Mouse (Mus musculus) intestine, postnatal 0 days (tissue): ENCODE measurements around the gene Pou4f2. TPM values are rescaled to one million over a fixed set of nuclear protein-coding genes. Genes with fewer than 3 reads are reported as not detected.

ENCODE experiments used
- ATAC-seq: fragments of 200-750 bp; cut with Nextera tagmentation; 2 replicates; pipeline ENCODE4 v1.8.0; 2017; ENCODE audit warnings: mild to moderate bottlenecking, moderate TSS enrichment, moderate library complexity
- H3K27ac ChIP-seq: fragments of 300-500 bp; sonication (generic); 2 replicates; pipeline ENCODE4 v1.5.1; 2014; ENCODE audit warnings: mild to moderate bottlenecking, low read depth, low read length, moderate library complexity
- H3K27me3 ChIP-seq: fragments of 300-500 bp; sonication (generic); replicated peaks from 2 replicates; pipeline ENCODE4 v1.6.1; 2014; ENCODE audit warnings: low read length, mixed read lengths; ENCODE audit not compliant: control insufficient read depth, insufficient read depth
- H3K36me3 ChIP-seq: fragments of 300-500 bp; sonication (generic); 2 replicates; pipeline ENCODE4 v1.6.1; 2014; ENCODE audit warnings: mild to moderate bottlenecking, moderate library complexity; ENCODE audit not compliant: control insufficient read depth, insufficient read depth
- H3K4me1 ChIP-seq: fragments of 300-500 bp; sonication (generic); replicated peaks from 2 replicates; pipeline ENCODE4 v1.6.1; 2014; ENCODE audit warnings: antibody characterized with exemption, low read length, mixed read lengths; ENCODE audit not compliant: control insufficient read depth, insufficient read depth
- H3K4me2 ChIP-seq: fragments of 300-500 bp; sonication (generic); replicated peaks from 2 replicates; pipeline ENCODE4 v1.6.1; 2014; ENCODE audit warnings: low read depth, mild to moderate bottlenecking, moderate library complexity
- H3K4me3 ChIP-seq: fragments of 300-500 bp; sonication (generic); 2 replicates; pipeline ENCODE4 v1.5.1; 2014; ENCODE audit warnings: low read depth, low read length
- H3K9ac ChIP-seq: fragments of 300-500 bp; sonication (generic); 2 replicates; pipeline ENCODE4 v1.6.1; 2014; ENCODE audit warnings: mild to moderate bottlenecking, low read depth, low read length
- H3K9me3 ChIP-seq: fragments of 300-500 bp; sonication (generic); 2 replicates; pipeline ENCODE4 v1.6.1; 2016; ENCODE audit warnings: mixed run types; ENCODE audit not compliant: control insufficient read depth
- CTCF ChIP-seq: sonication (generic); IDR thresholded peaks from 2 replicates; pipeline ENCODE4 v1.5.1; 2016; ENCODE audit warnings: low read depth, mild to moderate bottlenecking, control low read depth, antibody characterized with exemption, moderate library complexity
- WGBS: fragments of 180-500 bp; shearing (Covaris S2); extraction: QIAGEN DNeasy Blood & Tissue Kit; methylation state at CpG from one replicate; pipeline ENCODE4 v1.1.7; 2014; 5-methylcytosine and 5-hydroxymethylcytosine counted together
- polyA plus RNA-seq: library from polyadenylated mRNA; unstranded; fragments of >200 nt; fragmentation: Nextera tagmentation; extraction: Ambion mirVana; gene quantifications from 2 replicates; pipeline ENCODE4 v1.2.1, GENCODE M21; 2015

Gene Pou4f2
- polyA plus RNA-seq: not detected in 2 replicates

- Histone ChIP-seq H3K36me3 (no peaks in the 10 kb centered on the region), H3K4me3 (peak within 1 kb of the TSS; percentile 29), H3K9ac (no peak within 1 kb of the TSS), H3K9me3 (no peaks in the 10 kb centered on the region), H3K4me2 (peak within 1 kb of the TSS; percentile 49), H3K27ac (no peak within 1 kb of the TSS), H3K4me1 (no peaks in the 10 kb centered on the region), H3K27me3 (peaks cover 76% of the 10 kb centered on the region)
- TF ChIP-seq CTCF: no peak
- no peak for ATAC-seq
- under 1% methylated on average over 39 of the region's 54 CpGs for WGBS
Observed at GRCm38 (mm10) chr8:78436071-78436651, at the start of gene Pou4f2. Gene Pou4f2 (minus strand): TSS chr8:78436645.

GRCm38 (mm10) chr8:78477051-78477829 lies 40.8 kb upstream of the Pou4f2 start:
- no peak overlapping the region for H3K4me2 ChIP-seq
- H3K4me1 ChIP-seq: no peaks in the 10 kb centered on the region
- H3K4me3 ChIP-seq: no peak overlapping the region
- H3K9ac ChIP-seq: no peak overlapping the region
- no peaks in the 10 kb centered on the region for H3K27me3 ChIP-seq
- 41% methylated on average over 6 of the region's 6 CpGs for WGBS
- H3K36me3 ChIP-seq: no peaks in the 10 kb centered on the region
- H3K27ac ChIP-seq: no peak overlapping the region
- TF ChIP-seq CTCF: peak; percentile 62
- H3K9me3 ChIP-seq: no peaks in the 10 kb centered on the region
- no peak for ATAC-seq

GRCm38 (mm10) chr8:78467889-78468288 lies 31.4 kb upstream of the Pou4f2 start:
- Histone ChIP-seq H3K9ac (no peak overlapping the region), H3K4me2 (no peak overlapping the region), H3K36me3 (no peaks in the 10 kb centered on the region), H3K4me3 (no peak overlapping the region), H3K27me3 (no peaks in the 10 kb centered on the region), H3K4me1 (no peaks in the 10 kb centered on the region), H3K9me3 (no peaks in the 10 kb centered on the region), H3K27ac (no peak overlapping the region)
- 90% methylated on average over 2 of the region's 2 CpGs for WGBS
- peak; percentile 24 for TF ChIP-seq CTCF
- no peak for ATAC-seq

- H3K9me3 ChIP-seq: no peaks in the 10 kb centered on the region
- no peaks in the 10 kb centered on the region for H3K27me3 ChIP-seq
- H3K4me3 ChIP-seq: no peak overlapping the region
- ATAC-seq: no peak
- no peaks in the 10 kb centered on the region for H3K36me3 ChIP-seq
- TF ChIP-seq CTCF: no peak
- H3K27ac ChIP-seq: no peak overlapping the region
- no peak overlapping the region for H3K9ac ChIP-seq
- 74% methylated on average over 2 of the region's 2 CpGs for WGBS
- H3K4me1 ChIP-seq: no peaks in the 10 kb centered on the region
- H3K4me2 ChIP-seq: no peak overlapping the region
Observed at GRCm38 (mm10) chr8:78463941-78464340, 27.5 kb upstream of the Pou4f2 start.

GRCm38 (mm10) chr8:78456441-78456840 lies 20.0 kb upstream of the Pou4f2 start:
- Histone ChIP-seq H3K36me3 (no peaks in the 10 kb centered on the region), H3K4me2 (no peak overlapping the region), H3K4me1 (no peaks in the 10 kb centered on the region), H3K9ac (no peak overlapping the region), H3K4me3 (no peak overlapping the region), H3K9me3 (no peaks in the 10 kb centered on the region), H3K27ac (no peak overlapping the region), H3K27me3 (no peaks in the 10 kb centered on the region)
- 83% methylated on average over 3 of the region's 3 CpGs for WGBS
- no peak for ATAC-seq
- TF ChIP-seq CTCF: no peak

GRCm38 (mm10) chr8:78442781-78443180 lies 6.3 kb upstream of the Pou4f2 start:
- no peak overlapping the region for H3K4me3 ChIP-seq
- no peak for ATAC-seq
- no peak overlapping the region for H3K4me2 ChIP-seq
- no peak overlapping the region for H3K27ac ChIP-seq
- WGBS: 87% methylated on average over 1 of the region's 1 CpGs
- H3K36me3 ChIP-seq: no peaks in the 10 kb centered on the region
- H3K27me3 ChIP-seq: peaks cover 17% of the 10 kb centered on the region
- H3K9ac ChIP-seq: no peak overlapping the region
- no peak for TF ChIP-seq CTCF
- H3K9me3 ChIP-seq: no peaks in the 10 kb centered on the region
- H3K4me1 ChIP-seq: no peaks in the 10 kb centered on the region
